In genomic region chr4:76313749-76314148, GRCm38 (mm10) we compare ENCODE assay signal across 23 mouse cellular contexts.
DNase-seq lines count a peak whose midpoint lies in the region; ATAC-seq lines count a peak whose summit lies in the region.
"Had no signal": no experiment of that assay in that cellular context is flagged by ENCODE, and none has a peak within 500 bp of the region (broad histone marks: within the 10 kb centered on the region; RNA-seq: fewer than 3 reads in every experiment).

No protein-coding gene starts in this region.

- DNase-seq in frontal cortex, postnatal 25 days (ENCODE audit: low spot score in 2 of 2), result no peak
- DNase-seq in A20 (ENCODE audit: low read depth, low spot score), result peak; percentile 40
- no peak for DNase-seq in hindbrain, embryonic 14.5 days (ENCODE audit: low spot score)
- DNase-seq: adrenal gland, postnatal 36 days; cerebellum, adult 2 months; gastrocnemius, postnatal 10 days; heart, adult 11 months; heart, postnatal 14 days; kidney, adult 8-10 months; kidney, postnatal 36 days; spleen, adult 18-20 months; thymus, postnatal 25 days had no signal

- ATAC-seq in frontal cortex, adult (ENCODE audit: low TSS enrichment), result peak; percentile 36; the same call in 1 of the 2 replicates
- ATAC-seq in hindbrain, embryonic 14.5 days (ENCODE audit: low FRiP score), result peak; percentile 43; the same call in 1 of the 2 replicates
- 0 out of 2 replicates have a peak, but pooled peaks have one; percentile 19 for ATAC-seq in neural tube, embryonic 14.5 days (ENCODE audit: low read depth)
- ATAC-seq in kidney, embryonic 15.5 days (replicated peaks; ENCODE audit: low FRiP score), result no peak
- ATAC-seq in megakaryocyte progenitor cell, adult 5-6 weeks (replicated peaks; ENCODE audit: poor library complexity), result no peak
- ATAC-seq: inflammation-experienced regulatory T-cells, adult 6 months had no signal

- H3K27me3 ChIP-seq in hindbrain, embryonic 14.5 days (ENCODE audit: control insufficient read depth, insufficient read depth, low read length), result no peaks in the 10 kb centered on the region
- H3K27me3 ChIP-seq in neural tube, embryonic 14.5 days (ENCODE audit: control insufficient read depth, insufficient read depth, low read length), result no peaks in the 10 kb centered on the region
- no peaks in the 10 kb centered on the region for H3K27me3 ChIP-seq in kidney, embryonic 15.5 days
- H3K27me3 ChIP-seq: heart, embryonic 12.5 days; lung, embryonic 15.5 days had no signal

- H3K27ac ChIP-seq in hindbrain, embryonic 14.5 days, result peak overlapping the region; percentile 66
- peak overlapping the region; percentile 12 for H3K27ac ChIP-seq in neural tube, embryonic 14.5 days (ENCODE audit: low read depth, low read length)
- H3K27ac ChIP-seq in kidney, embryonic 15.5 days, result no peak overlapping the region
- H3K27ac ChIP-seq: forebrain, embryonic 10.5 days; liver, embryonic 14.5 days; lung, embryonic 15.5 days; macrophage had no signal

- H3K4me2 ChIP-seq in hindbrain, embryonic 14.5 days (replicated peaks), result no peak overlapping the region
- no peak overlapping the region for H3K4me2 ChIP-seq in neural tube, embryonic 14.5 days (ENCODE audit: low read depth, low read length)
- no peak overlapping the region for H3K4me2 ChIP-seq in kidney, embryonic 15.5 days
- H3K4me2 ChIP-seq: heart, embryonic 12.5 days; lung, embryonic 15.5 days had no signal

- H3K36me3 ChIP-seq in hindbrain, embryonic 14.5 days (replicated peaks; ENCODE audit: control insufficient read depth, insufficient read depth), result no peaks in the 10 kb centered on the region
- no peaks in the 10 kb centered on the region for H3K36me3 ChIP-seq in neural tube, embryonic 14.5 days (ENCODE audit: control insufficient read depth, insufficient read depth, low read length)
- H3K36me3 ChIP-seq in kidney, embryonic 15.5 days, result peaks cover 9% of the 10 kb centered on the region; the same call in 1 of the 2 replicates
- H3K36me3 ChIP-seq: forebrain, embryonic 10.5 days; G1E; heart, embryonic 12.5 days; lung, embryonic 15.5 days had no signal

- WGBS in hindbrain, embryonic 14.5 days, result 56% methylated on average over 3 of the region's 3 CpGs
- WGBS in neural tube, embryonic 14.5 days, result 51% methylated on average over 3 of the region's 3 CpGs
- 67% methylated on average over 3 of the region's 3 CpGs for WGBS in kidney, embryonic 15.5 days

- H3K4me3 ChIP-seq in hindbrain, embryonic 14.5 days (replicated peaks; ENCODE audit: low read length), result no peak overlapping the region
- H3K4me3 ChIP-seq in neural tube, embryonic 14.5 days (ENCODE audit: low read depth, low read length), result no peak overlapping the region
- no peak overlapping the region for H3K4me3 ChIP-seq in kidney, embryonic 15.5 days (replicated peaks)
- H3K4me3 ChIP-seq: forebrain, embryonic 10.5 days; heart, embryonic 12.5 days; lung, embryonic 15.5 days had no signal

- peaks cover 19% of the 10 kb centered on the region for H3K4me1 ChIP-seq in hindbrain, embryonic 14.5 days (replicated peaks; ENCODE audit: control insufficient read depth, insufficient read depth, low read length)
- H3K4me1 ChIP-seq in neural tube, embryonic 14.5 days (ENCODE audit: control insufficient read depth, insufficient read depth, low read length), result peaks cover 14% of the 10 kb centered on the region
- peaks cover 5% of the 10 kb centered on the region; the same call in 1 of the 2 replicates for H3K4me1 ChIP-seq in kidney, embryonic 15.5 days
- H3K4me1 ChIP-seq: lung, embryonic 15.5 days had no signal

- H3K9ac ChIP-seq in hindbrain, embryonic 14.5 days, result no peak overlapping the region
- H3K9ac ChIP-seq in neural tube, embryonic 14.5 days (replicated peaks; ENCODE audit: low read depth, low read length), result no peak overlapping the region
- no peak overlapping the region for H3K9ac ChIP-seq in kidney, embryonic 15.5 days
- H3K9ac ChIP-seq: heart, embryonic 12.5 days; liver, embryonic 14.5 days; lung, embryonic 15.5 days had no signal

- H3K9me3 ChIP-seq in hindbrain, embryonic 14.5 days (ENCODE audit: control insufficient read depth, low read length), result no peaks in the 10 kb centered on the region
- no peaks in the 10 kb centered on the region for H3K9me3 ChIP-seq in neural tube, embryonic 14.5 days (ENCODE audit: control insufficient read depth, low read length)
- H3K9me3 ChIP-seq in kidney, embryonic 15.5 days (replicated peaks), result no peaks in the 10 kb centered on the region
- H3K9me3 ChIP-seq: forebrain, embryonic 10.5 days; G1E; heart, embryonic 12.5 days; lung, embryonic 15.5 days had no signal

Comparison
In these comparisons a context has a peak if more than half of its experiments do, and no peak if none do; other contexts are left out.
1. ATAC-seq: peak in frontal cortex, adult (single experiment), hindbrain, embryonic 14.5 days (single experiment) and neural tube, embryonic 14.5 days (single experiment); none in kidney, embryonic 15.5 days (single experiment) and megakaryocyte progenitor cell, adult 5-6 weeks (single experiment).